ENCODE assay signal across 10 mouse cellular contexts in genomic region chr11:103174891-103175391, GRCm38 (mm10). TPM values are rescaled to one million over a fixed set of nuclear protein-coding genes. Genes with fewer than 3 reads are reported as not detected.
A peak's percentile ranks its signal among the peaks of the same experiment; 100 is the strongest.
DNase-seq lines count a peak whose midpoint lies in the region; ATAC-seq and TF ChIP-seq lines count a peak whose summit lies in the region.
"Had no signal": no experiment of that assay in that cellular context is flagged by ENCODE, and none has a peak within 500 bp of the region (broad histone marks: within the 10 kb centered on the region; RNA-seq: fewer than 3 reads in every experiment).

No protein-coding gene starts in this region.

- no peaks in the 10 kb centered on the region for H3K9me3 ChIP-seq in CH12.LX (replicated peaks; ENCODE audit: low read length)
- no peaks in the 10 kb centered on the region for H3K9me3 ChIP-seq in heart, embryonic 15.5 days (replicated peaks)
- H3K9me3 ChIP-seq in liver, postnatal 0 days (ENCODE audit: low read length) = no peaks in the 10 kb centered on the region
- no peaks in the 10 kb centered on the region for H3K9me3 ChIP-seq in stomach, embryonic 16.5 days (replicated peaks; ENCODE audit: control insufficient read depth, low read length)
- H3K9me3 ChIP-seq in forebrain, embryonic 12.5 days = no peaks in the 10 kb centered on the region
- H3K9me3 ChIP-seq: embryonic facial prominence, embryonic 13.5 days; midbrain, embryonic 12.5 days had no signal

- no peaks in the 10 kb centered on the region for H3K27me3 ChIP-seq in CH12.LX (replicated peaks)
- peaks cover 19% of the 10 kb centered on the region for H3K27me3 ChIP-seq in heart, embryonic 15.5 days
- peaks cover 19% of the 10 kb centered on the region for H3K27me3 ChIP-seq in liver, postnatal 0 days (ENCODE audit: insufficient read depth, low read length)
- peaks cover 20% of the 10 kb centered on the region for H3K27me3 ChIP-seq in stomach, embryonic 16.5 days (ENCODE audit: control insufficient read depth, insufficient read depth, low read length)
- peaks cover 52% of the 10 kb centered on the region for H3K27me3 ChIP-seq in forebrain, embryonic 12.5 days

- H3K9ac ChIP-seq in CH12.LX (ENCODE audit: insufficient read depth, low read depth) = peak overlapping the region; percentile 58
- H3K9ac ChIP-seq in heart, embryonic 15.5 days = no peak overlapping the region
- 0 out of 2 replicates have a peak overlapping the region, but pooled peaks have one; percentile 8 for H3K9ac ChIP-seq in liver, postnatal 0 days (replicated peaks)
- H3K9ac ChIP-seq in stomach, embryonic 16.5 days (ENCODE audit: low read length) = no peak overlapping the region
- H3K9ac ChIP-seq in forebrain, embryonic 12.5 days = no peak overlapping the region
- H3K9ac ChIP-seq: embryonic facial prominence, embryonic 13.5 days; midbrain, embryonic 12.5 days had no signal

- WGBS in heart, embryonic 15.5 days = 43% methylated on average over 8 of the region's 8 CpGs
- WGBS in liver, postnatal 0 days (ENCODE audit: insufficient replicate concordance) = 19% methylated on average over 8 of the region's 8 CpGs
- 45% methylated on average over 8 of the region's 8 CpGs for WGBS in stomach, embryonic 16.5 days
- 56% methylated on average over 8 of the region's 8 CpGs for WGBS in forebrain, embryonic 12.5 days

- DNase-seq in 3T3-L1 (ENCODE audit: low read depth, low spot score) (peak; percentile 90), CH12.LX (ENCODE audit: extremely low read depth) (peak; percentile 99)
- peak; percentile 78 for DNase-seq in liver, postnatal 0 days
- no peak for DNase-seq in right cerebral cortex, adult 2 months (ENCODE audit: low spot score in 2 of 2)
- DNase-seq in frontal cortex, adult 2 months (ENCODE audit: extremely low spot score in 1 of 2, low spot score in 1 of 2) = no peak

- peak overlapping the region; percentile 21 to 69 (median 23) for H3K4me3 ChIP-seq in CH12.LX (replicated peaks in 1 of 3; ENCODE audit: low read depth in 2 of 3, low read length in 2 of 3, poor library complexity in 1 of 3)
- no peak overlapping the region for H3K4me3 ChIP-seq in heart, embryonic 15.5 days
- H3K4me3 ChIP-seq in liver, postnatal 0 days (ENCODE audit: low read depth, low read length) = peak overlapping the region; percentile 63; the same call in 1 of the 2 replicates
- no peak overlapping the region for H3K4me3 ChIP-seq in stomach, embryonic 16.5 days (replicated peaks; ENCODE audit: low read length)
- H3K4me3 ChIP-seq in forebrain, embryonic 12.5 days (replicated peaks) = no peak overlapping the region
- H3K4me3 ChIP-seq: embryonic facial prominence, embryonic 13.5 days; midbrain, embryonic 12.5 days had no signal

- H3K79me2 ChIP-seq in CH12.LX (replicated peaks; ENCODE audit: control insufficient read depth, extremely low read depth, insufficient read depth, poor library complexity, severe bottlenecking) = peaks cover 69% of the 10 kb centered on the region

- dilution Hi-C loops in CH12.LX (cut with MboI; ENCODE audit: extremely low pct_ligation_motif_present, extremely low pct_unique_long_range_greater_than_20kb, low sequenced_read_pairs) = no loop called here

- TF ChIP-seq CTCF in CH12.LX (conservative IDR thresholded peaks at IDR 0.05 in 1 of 2, IDR thresholded peaks at IDR 0.05 in 1 of 2; ENCODE audit: low read depth in 2 of 2, low read length in 2 of 2) = no peak
- TF ChIP-seq CTCF in liver, postnatal 0 days (IDR thresholded peaks at IDR 0.05; ENCODE audit: low read depth) = no peak

- peak; percentile 73 for TF ChIP-seq POLR2A in CH12.LX (IDR thresholded peaks at IDR 0.05; ENCODE audit: low read depth, low read length)

- in situ Hi-C loops in CH12.LX (cut with MboI; ENCODE audit: low pct_ligation_motif_present, low pct_unique_long_range_greater_than_20kb, low sequenced_read_pairs) = loop anchor here (5.0 to 25.0 kb wide), 3 partner anchors 97 to 387 kb away; no protein-coding TSS in a partner anchor

- peak overlapping the region; percentile 99 for H3K27ac ChIP-seq in CH12.LX (ENCODE audit: insufficient read depth, low read depth)
- H3K27ac ChIP-seq in heart, embryonic 15.5 days = peak overlapping the region; percentile 14; the same call in 1 of the 2 replicates
- H3K27ac ChIP-seq in liver, postnatal 0 days (ENCODE audit: low read depth) = peak overlapping the region; percentile 84
- no peak overlapping the region for H3K27ac ChIP-seq in stomach, embryonic 16.5 days (ENCODE audit: low read length)
- H3K27ac ChIP-seq in forebrain, embryonic 12.5 days = no peak overlapping the region
- H3K27ac ChIP-seq: embryonic facial prominence, embryonic 13.5 days; midbrain, embryonic 12.5 days had no signal

- H3K36me3 ChIP-seq in CH12.LX (replicated peaks in 1 of 2; ENCODE audit: control insufficient read depth in 1 of 2, insufficient read depth in 1 of 2, low read length in 1 of 2) = peaks cover 8 to 15% of the 10 kb centered on the region in 2 experiments
- no peaks in the 10 kb centered on the region for H3K36me3 ChIP-seq in heart, embryonic 15.5 days
- no peaks in the 10 kb centered on the region; the same call in 1 of the 2 replicates for H3K36me3 ChIP-seq in liver, postnatal 0 days (replicated peaks; ENCODE audit: insufficient read depth, low read length)
- H3K36me3 ChIP-seq in stomach, embryonic 16.5 days (ENCODE audit: control insufficient read depth, insufficient read depth, low read length) = no peaks in the 10 kb centered on the region
- no peaks in the 10 kb centered on the region for H3K36me3 ChIP-seq in forebrain, embryonic 12.5 days (replicated peaks)
- H3K36me3 ChIP-seq: embryonic facial prominence, embryonic 13.5 days; midbrain, embryonic 12.5 days had no signal

- H3K4me1 ChIP-seq in CH12.LX (ENCODE audit: control insufficient read depth in 1 of 2, insufficient read depth in 2 of 2) = peaks cover 38 to 89% of the 10 kb centered on the region in 2 experiments
- H3K4me1 ChIP-seq in heart, embryonic 15.5 days (replicated peaks) = peaks cover 48% of the 10 kb centered on the region
- H3K4me1 ChIP-seq in liver, postnatal 0 days (ENCODE audit: insufficient read depth) = peaks cover 21% of the 10 kb centered on the region
- peaks cover 8% of the 10 kb centered on the region; the same call in 1 of the 2 replicates for H3K4me1 ChIP-seq in stomach, embryonic 16.5 days (ENCODE audit: control insufficient read depth, insufficient read depth, low read length)
- H3K4me1 ChIP-seq in forebrain, embryonic 12.5 days = peaks cover 15% of the 10 kb centered on the region

- no peak; the same call in none of the 2 replicates for TF ChIP-seq RAD21 in CH12.LX (IDR thresholded peaks at IDR 0.05; ENCODE audit: low read depth, low read length)

- H3K4me2 ChIP-seq in CH12.LX (ENCODE audit: insufficient read depth, low read depth, poor library complexity, severe bottlenecking) = peak overlapping the region; percentile 93
- no peak overlapping the region for H3K4me2 ChIP-seq in heart, embryonic 15.5 days
- H3K4me2 ChIP-seq in liver, postnatal 0 days (ENCODE audit: low read depth, low read length) = peak overlapping the region; percentile 74
- no peak overlapping the region for H3K4me2 ChIP-seq in stomach, embryonic 16.5 days (ENCODE audit: low read depth, low read length)
- no peak overlapping the region for H3K4me2 ChIP-seq in forebrain, embryonic 12.5 days
- H3K4me2 ChIP-seq: embryonic facial prominence, embryonic 13.5 days; midbrain, embryonic 12.5 days had no signal

- ATAC-seq in heart, embryonic 15.5 days (replicated peaks; ENCODE audit: insufficient number of reproducible peaks, insufficient read depth, low FRiP score, low read depth) = peak; percentile 7; the same call in 1 of the 2 replicates
- peak; percentile 65 for ATAC-seq in liver, postnatal 0 days
- 0 out of 2 replicates have a peak, but pooled peaks have one; percentile 9 for ATAC-seq in stomach, embryonic 16.5 days (ENCODE audit: insufficient read depth, low FRiP score)
- no peak for ATAC-seq in forebrain, embryonic 12.5 days (ENCODE audit: low FRiP score)

- TF ChIP-seq EP300 in CH12.LX (IDR thresholded peaks at IDR 0.05; ENCODE audit: low read length) = peak; percentile 79
- TF ChIP-seq EP300 in liver, postnatal 0 days (IDR thresholded peaks at IDR 0.05; ENCODE audit: low read depth) = peak; percentile 24; the same call in 1 of the 2 replicates

RNA-seq across cellular contexts. Expression of gene Fmnl1, which starts 4.0 kb away (rescaled TPM):
- total RNA-seq in CH12.LX (2012; rRNA removed) = 35.0 and 36.5 TPM in 2 replicates
- 5.6 and 6.9 TPM in 2 replicates for total RNA-seq in CH12.LX (2014; rRNA removed)
- 104 and 118 TPM in 2 replicates for polyA plus RNA-seq in CH12.LX (2012; ENCODE audit: insufficient read length, low read depth)
- 1.5 and 4.6 TPM in 2 replicates for polyA plus RNA-seq in heart, embryonic 15.5 days (2015; fragmentation: Nextera tagmentation; extraction: Ambion mirVana)
- 4.1 and 5.9 TPM in 2 replicates for polyA plus RNA-seq in liver, postnatal 0 days (2015; fragmentation: Nextera tagmentation; extraction: Ambion mirVana)
- polyA plus RNA-seq in stomach, embryonic 16.5 days (2015; fragmentation: Nextera tagmentation; extraction: Ambion mirVana) = 3.5 and 4.4 TPM in 2 replicates
- polyA plus RNA-seq in forebrain, embryonic 12.5 days (2016; fragmentation: Nextera tagmentation; extraction: Ambion mirVana) = 1.1 TPM in 2 replicates
- 76.2 and 85.2 TPM in 2 replicates for polyA plus RNA-seq in frontal cortex, adult 2 months (2012; rRNA removed)

RNA-seq across cellular contexts. Expression of gene 1700023F06Rik, which starts 33.4 kb away (rescaled TPM):
- total RNA-seq in CH12.LX (2012; rRNA removed) (not detected in 2 replicates), CH12.LX (2014; rRNA removed) (not detected in 2 replicates)
- polyA plus RNA-seq in CH12.LX (2012; ENCODE audit: insufficient read length, low read depth) = not detected in 2 replicates
- 0.18 and 0.37 TPM in 2 replicates for polyA plus RNA-seq in heart, embryonic 15.5 days (2015; fragmentation: Nextera tagmentation; extraction: Ambion mirVana)
- 0.09 TPM in 1 of 2 replicates, not detected in the other for polyA plus RNA-seq in liver, postnatal 0 days (2015; fragmentation: Nextera tagmentation; extraction: Ambion mirVana)
- 0.67 and 0.83 TPM in 2 replicates for polyA plus RNA-seq in stomach, embryonic 16.5 days (2015; fragmentation: Nextera tagmentation; extraction: Ambion mirVana)
- 0.33 and 0.64 TPM in 2 replicates for polyA plus RNA-seq in forebrain, embryonic 12.5 days (2016; fragmentation: Nextera tagmentation; extraction: Ambion mirVana)
- polyA plus RNA-seq in frontal cortex, adult 2 months (2012; rRNA removed) = 5.3 and 6.0 TPM in 2 replicates
- polyA plus RNA-seq: midbrain, embryonic 12.5 days had no signal

RNA-seq across cellular contexts. Expression of gene Hexim2, which starts 42.7 kb away (rescaled TPM):
- total RNA-seq in CH12.LX (2012; rRNA removed) (31.4 and 33.3 TPM in 2 replicates), CH12.LX (2014; rRNA removed) (28.8 and 33.0 TPM in 2 replicates)
- 27.0 and 31.6 TPM in 2 replicates for polyA plus RNA-seq in CH12.LX (2012; ENCODE audit: insufficient read length, low read depth)
- polyA plus RNA-seq in heart, embryonic 15.5 days (2015; fragmentation: Nextera tagmentation; extraction: Ambion mirVana) = 5.5 and 6.4 TPM in 2 replicates
- 3.4 and 3.7 TPM in 2 replicates for polyA plus RNA-seq in liver, postnatal 0 days (2015; fragmentation: Nextera tagmentation; extraction: Ambion mirVana)
- 6.3 and 7.9 TPM in 2 replicates for polyA plus RNA-seq in stomach, embryonic 16.5 days (2015; fragmentation: Nextera tagmentation; extraction: Ambion mirVana)
- 10.1 and 11.8 TPM in 2 replicates for polyA plus RNA-seq in forebrain, embryonic 12.5 days (2016; fragmentation: Nextera tagmentation; extraction: Ambion mirVana)
- polyA plus RNA-seq in frontal cortex, adult 2 months (2012; rRNA removed) = 11.5 and 14.1 TPM in 2 replicates

RNA-seq across cellular contexts. Expression of gene Spata32, which starts 43.3 kb away (rescaled TPM):
- total RNA-seq in CH12.LX (2012; rRNA removed) = not detected in 2 replicates
- total RNA-seq in CH12.LX (2014; rRNA removed) = not detected in 2 replicates
- not detected in 2 replicates for polyA plus RNA-seq in CH12.LX (2012; ENCODE audit: insufficient read length, low read depth)
- polyA plus RNA-seq in heart, embryonic 15.5 days (2015; fragmentation: Nextera tagmentation; extraction: Ambion mirVana) = not detected in 2 replicates
- not detected in 2 replicates for polyA plus RNA-seq in liver, postnatal 0 days (2015; fragmentation: Nextera tagmentation; extraction: Ambion mirVana)
- polyA plus RNA-seq in stomach, embryonic 16.5 days (2015; fragmentation: Nextera tagmentation; extraction: Ambion mirVana) = not detected in 2 replicates
- not detected in 2 replicates for polyA plus RNA-seq in forebrain, embryonic 12.5 days (2016; fragmentation: Nextera tagmentation; extraction: Ambion mirVana)
- polyA plus RNA-seq in frontal cortex, adult 2 months (2012; rRNA removed) = 1.4 and 1.5 TPM in 2 replicates
- polyA plus RNA-seq: embryonic facial prominence, embryonic 13.5 days; midbrain, embryonic 12.5 days had no signal

RNA-seq across cellular contexts. Expression of gene Hexim1, which starts 58.9 kb away (rescaled TPM):
- total RNA-seq in CH12.LX (2012; rRNA removed) = 25.9 and 38.9 TPM in 2 replicates
- total RNA-seq in CH12.LX (2014; rRNA removed) = 16.4 and 20.2 TPM in 2 replicates
- polyA plus RNA-seq in CH12.LX (2012; ENCODE audit: insufficient read length, low read depth) = 50.4 and 51.8 TPM in 2 replicates
- polyA plus RNA-seq in heart, embryonic 15.5 days (2015; fragmentation: Nextera tagmentation; extraction: Ambion mirVana) = 2.6 and 3.0 TPM in 2 replicates
- polyA plus RNA-seq in liver, postnatal 0 days (2015; fragmentation: Nextera tagmentation; extraction: Ambion mirVana) = 2.6 and 2.7 TPM in 2 replicates
- 4.7 and 5.7 TPM in 2 replicates for polyA plus RNA-seq in stomach, embryonic 16.5 days (2015; fragmentation: Nextera tagmentation; extraction: Ambion mirVana)
- polyA plus RNA-seq in forebrain, embryonic 12.5 days (2016; fragmentation: Nextera tagmentation; extraction: Ambion mirVana) = 3.4 TPM in 2 replicates
- polyA plus RNA-seq in frontal cortex, adult 2 months (2012; rRNA removed) = 25.6 and 25.8 TPM in 2 replicates

Comparison
In these comparisons a context has a peak if more than half of its experiments do, and no peak if none do; other contexts are left out.
1. DNase-seq: peak in 3T3-L1 (single experiment), CH12.LX (single experiment) and liver, postnatal 0 days (single experiment); none in right cerebral cortex, adult 2 months (0 of 2) and frontal cortex, adult 2 months (0 of 2).
2. H3K27ac ChIP-seq: peak in CH12.LX (single experiment), heart, embryonic 15.5 days (single experiment) and liver, postnatal 0 days (single experiment); none in stomach, embryonic 16.5 days (single experiment) and forebrain, embryonic 12.5 days (single experiment).
3. H3K4me2 ChIP-seq: peak in CH12.LX (single experiment) and liver, postnatal 0 days (single experiment); none in heart, embryonic 15.5 days (single experiment), stomach, embryonic 16.5 days (single experiment) and forebrain, embryonic 12.5 days (single experiment).
4. H3K4me3 ChIP-seq: peak in CH12.LX (3 of 3) and liver, postnatal 0 days (single experiment); none in heart, embryonic 15.5 days (single experiment), stomach, embryonic 16.5 days (single experiment) and forebrain, embryonic 12.5 days (single experiment).
5. H3K9ac ChIP-seq: peak in CH12.LX (single experiment) and liver, postnatal 0 days (single experiment); none in heart, embryonic 15.5 days (single experiment), stomach, embryonic 16.5 days (single experiment) and forebrain, embryonic 12.5 days (single experiment).
6. RNA of gene Fmnl1, which starts 4.0 kb away (polyA plus RNA-seq): 104 to 118 TPM in CH12.LX and 76.2 to 85.2 TPM in frontal cortex, adult 2 months; 4.1 to 5.9 TPM in liver, postnatal 0 days, 3.5 to 4.4 TPM in stomach, embryonic 16.5 days, 1.5 to 4.6 TPM in heart, embryonic 15.5 days and 1.1 TPM in forebrain, embryonic 12.5 days; every median in the first group is over 10 times any median in the second.